Mouse (Mus musculus) ES-Bruce4 (cell line): ENCODE results near the gene Chmp5.

ENCODE experiments used
- CTCF ChIP-seq: IDR thresholded peaks from one replicate; pipeline ENCODE4 v1.8.1; 2011; ENCODE audit warnings: low read depth, low read length
- EP300 ChIP-seq: IDR thresholded peaks from 2 replicates; pipeline ENCODE4 v1.6.1; 2011; ENCODE audit warnings: low read depth, low read length; ENCODE audit not compliant: insufficient read depth

- TF ChIP-seq CTCF (no peak), EP300 (no peak)
Observed at GRCm38 (mm10) chr4:40996302-40996701, 48.1 kb downstream of the Chmp5 start.
